Mouse (Mus musculus) CH12.LX (cell line): Measurements from ENCODE around the gene Phf21a.

Experiments
- CHD2 ChIP-seq: IDR thresholded peaks from 2 replicates; pipeline ENCODE4 v1.6.1; 2011; ENCODE audit warnings: low read length, improper control_type of control experiment
- CTCF ChIP-seq, 2 experiments: IDR thresholded peaks in 1 of 2; conservative IDR thresholded peaks in 1 of 2; 2 replicates each; pipeline ENCODE4 v1.5.1; 2011 to 2012; ENCODE audit warnings: low read depth in 2 of 2, low read length in 2 of 2, improper control_type of control experiment in 1 of 2, inconsistent platforms in 1 of 2, mild to moderate bottlenecking in 1 of 2, moderate library complexity in 1 of 2
- E2F4 ChIP-seq: IDR thresholded peaks from 2 replicates; pipeline ENCODE4 v1.6.1; 2011; ENCODE audit warnings: low read depth, low read length, improper control_type of control experiment; ENCODE audit not compliant: insufficient replicate concordance
- EP300 ChIP-seq: IDR thresholded peaks from 2 replicates; pipeline ENCODE4 v1.6.1; 2011; ENCODE audit warnings: low read length, improper control_type of control experiment
- GABPA ChIP-seq: IDR thresholded peaks from 2 replicates; pipeline ENCODE4 v1.6.1; 2012; ENCODE audit warnings: low read depth, low read length, improper control_type of control experiment, inconsistent platforms; ENCODE audit not compliant: insufficient replicate concordance
- IRF4 ChIP-seq: IDR thresholded peaks from 2 replicates; pipeline ENCODE4 v1.6.1; 2014; ENCODE audit warnings: low read depth, mild to moderate bottlenecking, inconsistent platforms, low read length, improper control_type of control experiment
- JUND ChIP-seq: conservative IDR thresholded peaks from 2 replicates; pipeline ENCODE4 v1.6.1; 2011; ENCODE audit warnings: low read depth, low read length, improper control_type of control experiment
- KAT2A ChIP-seq: IDR thresholded peaks from 2 replicates; pipeline ENCODE4 v1.6.1; 2012; ENCODE audit warnings: low read length, improper control_type of control experiment, inconsistent platforms; ENCODE audit not compliant: insufficient replicate concordance
- MAZ ChIP-seq: IDR thresholded peaks from 2 replicates; pipeline ENCODE4 v1.6.1; 2012; ENCODE audit warnings: low read depth, mild to moderate bottlenecking, inconsistent platforms, low read length, improper control_type of control experiment, moderate library complexity
- POLR2A ChIP-seq: IDR thresholded peaks from 2 replicates; pipeline ENCODE4 v1.6.1; 2011; ENCODE audit warnings: low read depth, mild to moderate bottlenecking, improper control_type of control experiment, low read length
- POLR2AphosphoS2 ChIP-seq: IDR thresholded peaks from 2 replicates; pipeline ENCODE4 v1.6.1; 2011; ENCODE audit warnings: low read depth, low read length, improper control_type of control experiment
- UBTF ChIP-seq: IDR thresholded peaks from 2 replicates; pipeline ENCODE4 v1.6.1; 2012; ENCODE audit warnings: low read depth, mild to moderate bottlenecking, inconsistent platforms, low read length, improper control_type of control experiment, moderate library complexity
- ZKSCAN1 ChIP-seq: IDR thresholded peaks from 2 replicates; pipeline ENCODE4 v1.6.1; 2012; ENCODE audit warnings: low read depth, inconsistent platforms, low read length, improper control_type of control experiment, borderline replicate concordance
- ZNF384 ChIP-seq: IDR thresholded peaks from 2 replicates; pipeline ENCODE4 v1.6.1; 2012; ENCODE audit warnings: low read depth, low read length, improper control_type of control experiment, inconsistent platforms

GRCm38 (mm10) chr2:92279398-92279797, 186.5 kb downstream of the Phf21a start:
- TF ChIP-seq IRF4 (no peak), POLR2A (no peak), KAT2A (no peak), ZNF384 (no peak), UBTF (no peak), EP300 (no peak), CTCF (conservative IDR thresholded peaks at IDR 0.05 in 1 of 2, IDR thresholded peaks at IDR 0.05 in 1 of 2; ENCODE audit: low read depth in 2 of 2, low read length in 2 of 2) (no peak), E2F4 (no peak), CHD2 (no peak), POLR2AphosphoS2 (no peak), MAZ (no peak), JUND (no peak), GABPA (no peak), ZKSCAN1 (no peak)
